Mouse (Mus musculus) cortical plate, adult 2 months (tissue): ENCODE data around the gene Nck2.

ENCODE experiments used
- CTCF ChIP-seq: fragments of 200-500 bp; IDR thresholded peaks from 2 replicates; pipeline ENCODE4 v1.5.1; 2011; ENCODE audit warnings: mild to moderate bottlenecking, control low read depth, low read length; ENCODE audit not compliant: insufficient read depth; ENCODE audit errors: extremely low read depth
- POLR2A ChIP-seq: fragments of 200-500 bp; IDR thresholded peaks from 2 replicates; pipeline ENCODE4 v1.6.1; 2011; ENCODE audit warnings: mild to moderate bottlenecking, low read length, control low read depth; ENCODE audit not compliant: insufficient read depth; ENCODE audit errors: extremely low read depth

DNA sequence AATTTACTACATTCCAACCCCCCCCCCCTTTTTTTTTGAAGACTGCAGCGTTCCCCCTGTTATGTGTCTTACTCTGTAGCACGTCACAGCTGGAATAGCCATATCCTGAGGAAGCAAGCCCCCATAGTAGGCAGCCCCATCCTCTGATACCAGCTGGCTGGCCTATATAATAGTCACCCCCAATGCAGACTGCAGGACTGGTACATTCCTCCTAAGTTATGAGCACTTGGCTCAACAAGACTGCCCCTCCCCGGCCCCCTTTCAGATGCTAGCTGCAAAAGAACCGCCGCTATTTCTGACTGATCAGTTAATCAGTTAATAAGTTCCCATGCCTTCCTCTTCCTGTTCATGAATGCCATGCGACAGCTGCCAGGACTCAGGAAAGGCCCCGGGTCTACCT is 23.8 kb downstream of the Nck2 start:
- no peak for TF ChIP-seq POLR2A
- TF ChIP-seq CTCF: no peak
